Mouse (Mus musculus) neural tube, embryonic 13.5 days (tissue): ENCODE data around the gene Coq7. TPM values are rescaled to one million over a fixed set of nuclear protein-coding genes. Genes with fewer than 3 reads are reported as not detected.
A peak's percentile ranks its signal among the peaks of the same experiment; 100 is the strongest.

Experiments used
- ATAC-seq: fragments of 200-750 bp; cut with Nextera tagmentation; 2 replicates; pipeline ENCODE4 v1.8.0; 2017; ENCODE audit warnings: low read depth, mild to moderate bottlenecking, moderate TSS enrichment, moderate library complexity
- H3K27ac ChIP-seq: fragments of 300-500 bp; sonication (generic); replicated peaks from 2 replicates; pipeline ENCODE4 v1.5.1; 2015; ENCODE audit warnings: moderate library complexity, mild to moderate bottlenecking, inconsistent platforms
- H3K27me3 ChIP-seq: fragments of 300-500 bp; sonication (generic); 2 replicates; pipeline ENCODE4 v1.6.1; 2015; ENCODE audit warnings: mild to moderate bottlenecking, inconsistent platforms
- H3K36me3 ChIP-seq: fragments of 300-500 bp; sonication (generic); 2 replicates; pipeline ENCODE4 v1.6.1; 2015; ENCODE audit warnings: mild to moderate bottlenecking, inconsistent platforms
- H3K4me1 ChIP-seq: fragments of 300-500 bp; sonication (generic); replicated peaks from 2 replicates; pipeline ENCODE4 v1.6.1; 2015; ENCODE audit warnings: inconsistent platforms
- H3K4me2 ChIP-seq: fragments of 300-500 bp; sonication (generic); 2 replicates; pipeline ENCODE4 v1.6.1; 2015; ENCODE audit warnings: inconsistent platforms, mild to moderate bottlenecking, moderate library complexity
- H3K4me3 ChIP-seq: fragments of 300-500 bp; sonication (generic); 2 replicates; pipeline ENCODE4 v1.5.1; 2015; ENCODE audit warnings: mild to moderate bottlenecking, inconsistent platforms
- H3K9ac ChIP-seq: fragments of 300-500 bp; sonication (generic); 2 replicates; pipeline ENCODE4 v1.6.1; 2015; ENCODE audit warnings: moderate library complexity, mild to moderate bottlenecking, inconsistent platforms
- H3K9me3 ChIP-seq: fragments of 300-500 bp; sonication (generic); 2 replicates; pipeline ENCODE4 v1.6.1; 2016; ENCODE audit warnings: inconsistent platforms
- WGBS: fragments of 180-500 bp; shearing (Covaris S2); methylation state at CpG from one replicate; pipeline ENCODE4 v1.1.7; 2015; 5-methylcytosine and 5-hydroxymethylcytosine counted together
- polyA plus RNA-seq: library from polyadenylated mRNA; unstranded; fragments of >200 nt; fragmentation: Nextera tagmentation; extraction: Ambion mirVana; gene quantifications from 2 replicates; pipeline ENCODE4 v1.2.1, GENCODE M21; 2015

Coq7 gene
- polyA plus RNA-seq, 1 experiment from 2014 or later: 107 TPM

DNA sequence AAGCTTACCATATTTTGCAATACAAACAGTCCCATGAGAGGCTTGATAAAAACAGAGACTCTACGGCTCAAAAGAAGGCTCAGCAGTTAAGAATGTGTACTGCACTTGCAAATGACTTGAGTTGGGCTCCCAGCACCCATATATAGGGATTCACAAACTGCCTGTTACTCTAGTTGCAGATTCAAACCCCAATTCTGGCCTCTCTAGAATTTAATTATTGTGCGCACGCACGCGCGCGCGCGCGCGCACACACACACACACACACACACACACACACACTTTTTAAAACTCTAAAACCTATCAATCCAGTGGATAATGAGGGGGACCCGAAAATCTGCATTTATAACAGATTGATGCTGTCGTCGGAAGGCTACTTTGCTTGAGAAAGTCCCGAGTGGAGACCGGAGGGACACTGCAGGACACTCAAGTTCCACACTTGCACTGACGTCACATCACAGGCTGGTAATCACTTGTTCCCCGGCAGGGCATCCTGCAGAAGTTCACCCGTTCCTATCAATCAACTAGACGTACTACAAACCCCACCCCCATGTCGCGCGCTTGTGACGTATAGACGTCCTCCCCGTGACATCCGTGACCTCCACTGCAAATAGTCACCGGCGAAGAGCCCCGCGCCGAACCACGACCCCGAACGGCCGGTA lies 508 bp downstream of the Coq7 start:
- H3K4me3 ChIP-seq: peak overlapping the region; percentile 62
- H3K36me3 ChIP-seq: peaks cover 16% of the 10 kb centered on the region; the same call in 1 of the 2 replicates
- H3K4me1 ChIP-seq: peaks cover 12% of the 10 kb centered on the region
- no peaks in the 10 kb centered on the region for H3K27me3 ChIP-seq
- H3K27ac ChIP-seq: peak overlapping the region; percentile 98
- under 1% methylated on average over 36 of the region's 36 CpGs for WGBS
- no peaks in the 10 kb centered on the region for H3K9me3 ChIP-seq
- ATAC-seq: peak; percentile 96
- H3K4me2 ChIP-seq: peak overlapping the region; percentile 68
- H3K9ac ChIP-seq: peak overlapping the region; percentile 78

DNA sequence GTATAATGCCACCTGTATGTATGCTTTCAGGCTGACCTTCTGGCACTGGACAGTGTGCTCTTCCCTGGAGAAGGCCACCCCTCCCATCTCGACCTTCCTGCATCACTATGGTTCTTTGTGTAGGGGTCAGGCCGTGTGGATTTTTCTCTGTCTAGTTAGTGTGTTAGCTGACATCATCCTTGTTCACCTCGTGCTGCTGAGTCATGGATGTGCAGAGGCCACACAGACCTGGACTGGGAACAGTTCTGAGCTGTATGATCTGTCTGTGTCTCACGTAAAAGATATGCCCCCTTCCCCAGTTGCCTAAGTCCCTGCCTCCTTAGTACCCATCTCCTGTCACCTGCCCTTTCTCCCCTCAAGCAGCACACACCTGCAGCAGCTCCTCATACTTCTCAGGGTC lies 6.2 kb downstream of the Coq7 start:
- no peak overlapping the region for H3K9ac ChIP-seq
- no peaks in the 10 kb centered on the region for H3K9me3 ChIP-seq
- H3K4me1 ChIP-seq: peaks cover 2% of the 10 kb centered on the region; the same call in 1 of the 2 replicates
- no peaks in the 10 kb centered on the region for H3K27me3 ChIP-seq
- H3K4me2 ChIP-seq: no peak overlapping the region
- no peak overlapping the region for H3K4me3 ChIP-seq
- ATAC-seq: no peak
- 83% methylated on average over 4 of the region's 4 CpGs for WGBS
- H3K27ac ChIP-seq: no peak overlapping the region
- H3K36me3 ChIP-seq: peaks cover 53% of the 10 kb centered on the region

DNA sequence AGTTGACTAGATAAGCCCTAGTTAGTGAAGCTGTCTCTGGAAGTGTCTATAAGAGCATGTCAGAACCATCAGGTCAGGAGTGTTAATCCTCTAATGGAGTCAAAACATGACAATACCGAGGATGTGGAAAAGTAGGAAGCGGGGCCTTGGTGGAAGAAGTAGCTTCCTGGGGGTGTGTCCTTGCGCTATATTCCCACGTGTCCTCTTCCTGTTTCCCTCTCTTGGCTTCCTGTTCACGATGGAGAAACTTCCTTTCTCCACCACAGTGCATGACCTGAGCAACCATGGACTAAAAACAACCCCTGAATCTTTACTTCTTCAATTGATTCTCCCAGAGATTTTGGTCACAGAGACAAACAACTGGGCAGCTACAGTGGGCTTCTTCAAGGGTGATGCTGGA lies 11.1 kb downstream of the Coq7 start:
- Histone ChIP-seq H3K9me3 (no peaks in the 10 kb centered on the region), H3K4me2 (no peak overlapping the region), H3K27ac (no peak overlapping the region), H3K4me1 (peaks cover 4% of the 10 kb centered on the region; the same call in 1 of the 2 replicates), H3K9ac (no peak overlapping the region), H3K4me3 (no peak overlapping the region), H3K27me3 (no peaks in the 10 kb centered on the region), H3K36me3 (peaks cover 37% of the 10 kb centered on the region)
- WGBS: 84% methylated on average over 5 of the region's 5 CpGs
- ATAC-seq: no peak

DNA sequence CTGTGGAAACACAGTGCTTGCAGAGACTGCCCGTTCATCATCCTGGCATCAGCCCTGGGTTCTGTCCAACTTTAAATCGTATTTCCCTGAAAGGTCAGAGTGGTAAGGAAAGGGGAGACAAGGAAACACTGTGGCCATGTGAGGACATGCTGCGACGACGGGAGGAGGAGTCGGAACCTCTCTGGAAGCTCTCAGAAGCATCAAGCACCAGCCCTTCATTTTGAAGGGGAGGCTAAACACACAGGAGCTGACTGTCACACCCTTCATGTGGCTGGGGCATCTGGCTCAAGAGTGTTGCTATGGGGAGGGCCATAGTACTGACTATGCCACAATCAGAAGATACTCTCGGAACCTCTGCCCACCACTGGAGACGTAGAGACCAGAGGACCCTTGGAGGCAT lies 13.5 kb downstream of the Coq7 start:
- H3K4me3 ChIP-seq: no peak overlapping the region
- no peak overlapping the region for H3K9ac ChIP-seq
- no peak overlapping the region for H3K4me2 ChIP-seq
- ATAC-seq: no peak
- H3K4me1 ChIP-seq: peaks cover 4% of the 10 kb centered on the region; the same call in 1 of the 2 replicates
- H3K27ac ChIP-seq: no peak overlapping the region
- WGBS: 86% methylated on average over 8 of the region's 8 CpGs
- no peaks in the 10 kb centered on the region for H3K27me3 ChIP-seq
- H3K36me3 ChIP-seq: peaks cover 14% of the 10 kb centered on the region
- H3K9me3 ChIP-seq: no peaks in the 10 kb centered on the region

- Histone ChIP-seq H3K27me3 (no peaks in the 10 kb centered on the region), H3K36me3 (peaks cover 10% of the 10 kb centered on the region), H3K9me3 (no peaks in the 10 kb centered on the region), H3K4me1 (peaks cover 4% of the 10 kb centered on the region; the same call in 1 of the 2 replicates), H3K27ac (no peak overlapping the region), H3K9ac (no peak overlapping the region), H3K4me2 (no peak overlapping the region), H3K4me3 (no peak overlapping the region)
- ATAC-seq: peak; percentile 82
- under 1% methylated on average over 18 of the region's 18 CpGs for WGBS
Observed at GRCm38 (mm10) chr7:118518687-118519086, 14.5 kb downstream of the Coq7 start.

DNA sequence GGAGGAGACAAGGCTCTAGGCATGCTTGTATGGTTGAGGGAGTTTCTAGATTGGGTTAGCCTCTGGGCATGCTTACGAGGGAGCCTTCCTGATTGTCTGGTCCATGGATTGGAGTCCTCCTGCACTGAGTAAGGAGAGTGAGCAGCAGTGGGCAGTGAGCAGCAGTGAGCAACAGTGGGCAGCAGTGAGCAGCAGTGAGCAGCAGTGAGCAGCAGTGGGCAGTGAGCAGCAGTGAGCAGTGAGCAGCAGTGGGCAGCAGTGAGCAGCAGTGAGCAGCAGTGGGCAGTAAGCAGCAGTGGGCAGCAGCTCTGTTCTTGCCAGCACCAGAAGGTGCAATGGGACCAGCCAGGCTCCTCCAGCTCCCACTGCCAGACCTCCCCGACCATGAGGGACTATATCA lies 15.3 kb downstream of the Coq7 start:
- ATAC-seq: no peak
- Histone ChIP-seq H3K36me3 (peaks cover 6% of the 10 kb centered on the region), H3K4me1 (peaks cover 4% of the 10 kb centered on the region; the same call in 1 of the 2 replicates), H3K4me2 (no peak overlapping the region), H3K4me3 (no peak overlapping the region), H3K9ac (no peak overlapping the region), H3K27me3 (no peaks in the 10 kb centered on the region), H3K27ac (no peak overlapping the region), H3K9me3 (no peaks in the 10 kb centered on the region)
- 72% methylated on average over 2 of the region's 2 CpGs for WGBS

- H3K36me3 ChIP-seq: no peaks in the 10 kb centered on the region
- H3K9me3 ChIP-seq: no peaks in the 10 kb centered on the region
- H3K27me3 ChIP-seq: no peaks in the 10 kb centered on the region
- no peak overlapping the region for H3K4me2 ChIP-seq
- WGBS: 85% methylated on average over 7 of the region's 7 CpGs
- H3K27ac ChIP-seq: no peak overlapping the region
- no peak overlapping the region for H3K9ac ChIP-seq
- no peak for ATAC-seq
- no peaks in the 10 kb centered on the region for H3K4me1 ChIP-seq
- no peak overlapping the region for H3K4me3 ChIP-seq
Observed at GRCm38 (mm10) chr7:118508556-118508955, 24.6 kb downstream of the Coq7 start.

DNA sequence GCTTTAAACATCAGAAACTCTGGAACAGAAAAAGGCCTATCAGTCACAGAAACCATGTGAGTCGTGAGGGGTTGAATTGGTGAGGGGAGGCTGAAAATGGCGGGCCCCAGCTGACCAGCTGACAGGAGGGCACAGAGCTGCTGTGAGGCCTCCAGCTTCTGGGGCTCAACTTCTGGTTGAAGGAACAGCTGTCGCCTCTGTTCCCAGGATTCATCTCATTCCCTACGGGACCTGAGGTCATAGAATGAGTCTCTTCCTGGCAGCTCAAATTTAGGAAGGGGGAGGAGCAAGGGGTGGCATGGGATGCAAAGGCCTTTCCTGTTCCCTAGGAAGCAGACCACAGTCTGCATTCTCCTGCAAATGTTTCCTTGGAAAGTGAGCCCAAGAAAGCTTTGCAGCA lies 29.3 kb downstream of the Coq7 start:
- H3K27ac ChIP-seq: no peak overlapping the region
- ATAC-seq: no peak
- no peaks in the 10 kb centered on the region for H3K27me3 ChIP-seq
- no peak overlapping the region for H3K4me3 ChIP-seq
- no peaks in the 10 kb centered on the region for H3K36me3 ChIP-seq
- H3K4me1 ChIP-seq: no peaks in the 10 kb centered on the region
- H3K9me3 ChIP-seq: no peaks in the 10 kb centered on the region
- H3K4me2 ChIP-seq: no peak overlapping the region
- H3K9ac ChIP-seq: no peak overlapping the region
- WGBS: 70% methylated on average over 4 of the region's 4 CpGs

- H3K27me3 ChIP-seq: no peaks in the 10 kb centered on the region
- WGBS: 72% methylated on average over 8 of the region's 8 CpGs
- H3K4me2 ChIP-seq: no peak overlapping the region
- no peaks in the 10 kb centered on the region for H3K36me3 ChIP-seq
- no peak overlapping the region for H3K9ac ChIP-seq
- H3K9me3 ChIP-seq: no peaks in the 10 kb centered on the region
- ATAC-seq: no peak
- no peaks in the 10 kb centered on the region for H3K4me1 ChIP-seq
- H3K4me3 ChIP-seq: no peak overlapping the region
- H3K27ac ChIP-seq: no peak overlapping the region
Observed at GRCm38 (mm10) chr7:118502333-118502732, 30.8 kb downstream of the Coq7 start.

GRCm38 (mm10) chr7:118499784-118500435 lies 33.2 kb downstream of the Coq7 start:
- H3K27ac ChIP-seq: no peak overlapping the region
- H3K36me3 ChIP-seq: no peaks in the 10 kb centered on the region
- no peaks in the 10 kb centered on the region for H3K4me1 ChIP-seq
- ATAC-seq: no peak
- H3K9ac ChIP-seq: no peak overlapping the region
- no peaks in the 10 kb centered on the region for H3K9me3 ChIP-seq
- H3K4me3 ChIP-seq: no peak overlapping the region
- no peaks in the 10 kb centered on the region for H3K27me3 ChIP-seq
- WGBS: 82% methylated on average over 7 of the region's 7 CpGs
- no peak overlapping the region for H3K4me2 ChIP-seq

GRCm38 (mm10) chr7:118498984-118499783 lies 34.0 kb downstream of the Coq7 start:
- Histone ChIP-seq H3K27ac (no peak overlapping the region), H3K4me1 (no peaks in the 10 kb centered on the region), H3K4me3 (no peak overlapping the region), H3K9me3 (no peaks in the 10 kb centered on the region), H3K36me3 (no peaks in the 10 kb centered on the region), H3K4me2 (no peak overlapping the region), H3K9ac (no peak overlapping the region), H3K27me3 (no peaks in the 10 kb centered on the region)
- 87% methylated on average over 12 of the region's 12 CpGs for WGBS
- no peak for ATAC-seq

GRCm38 (mm10) chr7:118494892-118495579 lies 38.1 kb downstream of the Coq7 start:
- H3K9me3 ChIP-seq: no peaks in the 10 kb centered on the region
- no peak for ATAC-seq
- WGBS: 80% methylated on average over 4 of the region's 4 CpGs

More at GRCm38 (mm10) chr7:118494892-118495579, 38.1 kb downstream of the Coq7 start:
- H3K9ac ChIP-seq: no peak overlapping the region
- no peak overlapping the region for H3K27ac ChIP-seq
- H3K4me2 ChIP-seq: no peak overlapping the region
- peaks cover 34% of the 10 kb centered on the region for H3K27me3 ChIP-seq
- H3K4me1 ChIP-seq: peaks cover 20% of the 10 kb centered on the region
- no peak overlapping the region for H3K4me3 ChIP-seq
- H3K36me3 ChIP-seq: no peaks in the 10 kb centered on the region
